Mouse (Mus musculus): ENCODE results near the gene St6galnac3. TPM values are rescaled to one million over a fixed set of nuclear protein-coding genes. Genes with fewer than 3 reads are reported as not detected.

Gene St6galnac3
- polyA plus RNA-seq, 1 experiment from 2014 or later = 23.7 TPM

DNA sequence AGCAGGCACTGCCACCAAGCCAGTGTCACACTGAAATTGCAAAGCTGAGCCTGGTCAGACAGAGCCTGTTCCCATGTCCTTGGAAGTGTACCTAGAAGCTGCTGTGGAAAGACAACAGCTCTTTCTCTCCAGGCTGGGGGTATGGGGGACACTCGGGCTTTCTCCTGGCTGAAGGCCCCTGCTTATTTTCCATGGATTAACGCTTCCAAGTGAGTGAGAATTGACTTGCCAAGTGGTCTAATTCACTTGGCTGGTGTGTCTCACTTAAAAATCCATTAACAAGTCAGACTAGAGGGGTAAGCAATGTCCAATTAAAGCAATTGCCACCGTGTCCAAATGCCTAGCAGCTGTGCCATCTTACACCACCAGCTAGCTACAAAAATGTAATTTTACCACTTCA is 140.1 kb downstream of the St6galnac3 start:
- H3K9ac ChIP-seq (ENCODE audit: low read length) = no peak overlapping the region

DNA sequence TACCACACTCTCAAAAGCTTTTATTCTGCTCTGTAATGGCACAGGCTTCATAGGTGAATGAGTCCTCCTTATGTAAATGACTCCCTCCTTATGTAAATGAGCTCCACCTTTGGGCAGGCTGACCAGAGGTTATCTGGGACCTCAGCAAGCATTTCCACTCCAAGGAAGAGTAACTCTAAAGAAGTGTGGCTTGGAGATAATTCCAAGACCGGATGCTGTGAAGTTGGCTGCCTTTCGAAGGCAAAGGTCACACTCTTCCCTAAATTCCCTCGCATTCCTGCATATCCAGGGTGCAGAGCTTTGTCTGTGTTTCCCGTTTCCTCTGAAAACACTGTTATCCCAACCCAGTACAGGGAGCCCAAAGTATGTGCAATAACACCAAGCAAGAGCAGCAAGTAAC is 142.9 kb downstream of the St6galnac3 start:
- no peak overlapping the region for H3K9ac ChIP-seq (ENCODE audit: low read length)
- no peaks in the 10 kb centered on the region for H3K27me3 ChIP-seq (ENCODE audit: control insufficient read depth, insufficient read depth, low read length)
- peaks cover 7 to 17% of the 10 kb centered on the region in 2 experiments; a peak in 3 of 4 replicates for H3K4me1 ChIP-seq (ENCODE audit: control insufficient read depth in 2 of 2, insufficient read depth in 2 of 2, low read length in 2 of 2)
- H3K27ac ChIP-seq (replicated peaks in 1 of 2; ENCODE audit: control insufficient read depth in 1 of 2, insufficient read depth in 1 of 2, low read depth in 2 of 2, low read length in 2 of 2) = no peak overlapping the region
- ATAC-seq (ENCODE audit: insufficient number of reproducible peaks, insufficient read depth, low FRiP score, low read depth) = no peak
- no peak overlapping the region for H3K4me2 ChIP-seq (ENCODE audit: low read length)
- 38% methylated on average over 4 of the region's 4 CpGs for WGBS
- no peaks in the 10 kb centered on the region for H3K9me3 ChIP-seq (ENCODE audit: control insufficient read depth, low read length)
- H3K4me3 ChIP-seq (ENCODE audit: control insufficient read depth in 1 of 2, insufficient read depth in 1 of 2, low read depth in 1 of 2, low read length in 2 of 2) = no peak overlapping the region
- H3K36me3 ChIP-seq (ENCODE audit: control insufficient read depth, insufficient read depth, low read length) = no peaks in the 10 kb centered on the region

More for the DNA sequence above, 140.1 kb downstream of the St6galnac3 start:
- H3K36me3 ChIP-seq (ENCODE audit: control insufficient read depth, insufficient read depth, low read length) = no peaks in the 10 kb centered on the region
- no peak overlapping the region for H3K4me2 ChIP-seq (ENCODE audit: low read length)
- no peak for ATAC-seq (ENCODE audit: insufficient number of reproducible peaks, insufficient read depth, low FRiP score, low read depth)
- no peaks in the 10 kb centered on the region for H3K9me3 ChIP-seq (ENCODE audit: control insufficient read depth, low read length)
- H3K27me3 ChIP-seq (ENCODE audit: control insufficient read depth, insufficient read depth, low read length) = no peaks in the 10 kb centered on the region
- H3K27ac ChIP-seq (replicated peaks in 1 of 2; ENCODE audit: control insufficient read depth in 1 of 2, insufficient read depth in 1 of 2, low read depth in 2 of 2, low read length in 2 of 2) = no peak overlapping the region
- H3K4me1 ChIP-seq (ENCODE audit: control insufficient read depth in 2 of 2, insufficient read depth in 2 of 2, low read length in 2 of 2) = peaks cover 7 to 20% of the 10 kb centered on the region in 2 experiments; a peak in 3 of 4 replicates
- whole genome bisulfite sequencing = 54% methylated on average over 3 of the region's 3 CpGs
- no peak overlapping the region for H3K4me3 ChIP-seq (ENCODE audit: control insufficient read depth in 1 of 2, insufficient read depth in 1 of 2, low read depth in 1 of 2, low read length in 2 of 2)

DNA sequence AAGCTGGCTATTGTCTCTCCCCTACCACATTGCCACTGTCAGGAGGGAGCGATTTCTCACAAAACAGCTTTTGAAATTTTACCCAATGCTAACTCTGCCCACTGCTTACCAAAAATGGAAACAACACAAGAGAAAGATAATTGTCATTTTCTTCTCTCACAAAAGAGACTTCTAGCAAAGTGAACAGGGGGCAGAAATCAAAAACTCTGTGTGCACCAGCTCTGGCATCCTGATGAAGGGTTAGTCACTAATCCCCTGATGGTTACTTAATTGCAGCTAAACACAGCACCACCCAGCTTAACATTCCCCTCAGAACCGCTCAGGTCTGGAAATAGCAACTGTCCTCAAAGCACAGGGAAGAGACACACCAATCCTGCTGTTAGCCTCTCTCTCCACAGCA is 144.3 kb downstream of the St6galnac3 start:
- Histone ChIP-seq H3K9ac (ENCODE audit: low read length) (no peak overlapping the region), H3K27me3 (ENCODE audit: control insufficient read depth, insufficient read depth, low read length) (no peaks in the 10 kb centered on the region), H3K4me1 (ENCODE audit: control insufficient read depth in 2 of 2, insufficient read depth in 2 of 2, low read length in 2 of 2) (peaks cover 3 to 10% of the 10 kb centered on the region in 2 experiments; a peak in 3 of 4 replicates), H3K36me3 (ENCODE audit: control insufficient read depth, insufficient read depth, low read length) (no peaks in the 10 kb centered on the region), H3K9me3 (ENCODE audit: control insufficient read depth, low read length) (no peaks in the 10 kb centered on the region), H3K4me3 (ENCODE audit: control insufficient read depth in 1 of 2, insufficient read depth in 1 of 2, low read depth in 1 of 2, low read length in 2 of 2) (no peak overlapping the region), H3K4me2 (ENCODE audit: low read length) (no peak overlapping the region), H3K27ac (replicated peaks in 1 of 2; ENCODE audit: control insufficient read depth in 1 of 2, insufficient read depth in 1 of 2, low read depth in 2 of 2, low read length in 2 of 2) (no peak overlapping the region)
- no peak for ATAC-seq (ENCODE audit: insufficient number of reproducible peaks, insufficient read depth, low FRiP score, low read depth)
- 47% methylated on average over 2 of the region's 2 CpGs for WGBS

DNA sequence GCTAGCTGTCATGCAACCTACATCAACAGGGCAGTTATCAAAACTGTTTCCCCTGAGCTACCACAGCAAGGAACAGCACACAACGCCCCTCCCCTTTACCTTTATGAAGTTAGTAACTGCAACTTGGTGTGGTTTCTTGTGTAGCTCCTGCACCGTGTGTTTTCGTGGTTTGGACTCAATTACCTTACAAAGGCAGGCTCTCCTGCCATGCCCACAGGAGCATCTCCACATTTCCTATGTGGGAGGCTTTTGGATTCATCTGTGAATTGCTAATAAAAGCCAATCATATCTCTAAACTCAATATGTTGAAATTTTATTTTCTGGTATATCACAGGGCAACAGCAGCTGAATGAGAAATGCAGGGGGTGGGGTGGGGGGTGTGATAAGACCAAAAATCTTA is 144.8 kb downstream of the St6galnac3 start:
- WGBS = 74% methylated on average over 3 of the region's 3 CpGs
- no peak overlapping the region for H3K4me3 ChIP-seq (ENCODE audit: control insufficient read depth in 1 of 2, insufficient read depth in 1 of 2, low read depth in 1 of 2, low read length in 2 of 2)
- peaks cover 3 to 10% of the 10 kb centered on the region in 2 experiments; a peak in 3 of 4 replicates for H3K4me1 ChIP-seq (ENCODE audit: control insufficient read depth in 2 of 2, insufficient read depth in 2 of 2, low read length in 2 of 2)
- H3K27ac ChIP-seq (replicated peaks in 1 of 2; ENCODE audit: control insufficient read depth in 1 of 2, insufficient read depth in 1 of 2, low read depth in 2 of 2, low read length in 2 of 2) = no peak overlapping the region
- H3K27me3 ChIP-seq (ENCODE audit: control insufficient read depth, insufficient read depth, low read length) = no peaks in the 10 kb centered on the region
- H3K9ac ChIP-seq (ENCODE audit: low read length) = no peak overlapping the region
- no peak overlapping the region for H3K4me2 ChIP-seq (ENCODE audit: low read length)
- H3K36me3 ChIP-seq (ENCODE audit: control insufficient read depth, insufficient read depth, low read length) = no peaks in the 10 kb centered on the region
- no peak for ATAC-seq (ENCODE audit: insufficient number of reproducible peaks, insufficient read depth, low FRiP score, low read depth)
- H3K9me3 ChIP-seq (ENCODE audit: control insufficient read depth, low read length) = no peaks in the 10 kb centered on the region

DNA sequence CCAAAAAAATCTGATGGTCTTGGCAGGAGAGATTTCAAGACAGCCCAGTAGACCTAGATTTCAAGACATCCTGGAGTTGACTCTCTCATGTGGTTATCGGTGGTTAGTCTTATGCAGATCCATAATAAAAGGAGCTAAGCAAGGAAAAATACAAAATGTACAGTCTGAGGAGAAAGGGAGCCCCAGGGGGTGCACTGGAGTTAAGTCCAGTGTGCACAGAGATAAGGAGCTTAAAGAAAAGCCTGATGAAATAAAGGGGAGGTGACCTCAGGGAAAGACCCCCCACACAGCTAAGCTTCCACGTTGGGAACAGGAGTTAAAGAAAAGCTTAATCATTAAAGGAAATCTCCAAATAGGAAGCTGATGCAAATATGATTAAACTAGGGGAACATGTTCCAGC is 147.7 kb downstream of the St6galnac3 start:
- no peak overlapping the region for H3K9ac ChIP-seq (ENCODE audit: low read length)
- no peak overlapping the region for H3K4me3 ChIP-seq (ENCODE audit: control insufficient read depth in 1 of 2, insufficient read depth in 1 of 2, low read depth in 1 of 2, low read length in 2 of 2)
- peaks cover 3 to 10% of the 10 kb centered on the region in 2 experiments; a peak in 3 of 4 replicates for H3K4me1 ChIP-seq (ENCODE audit: control insufficient read depth in 2 of 2, insufficient read depth in 2 of 2, low read length in 2 of 2)
- H3K36me3 ChIP-seq (ENCODE audit: control insufficient read depth, insufficient read depth, low read length) = no peaks in the 10 kb centered on the region
- no peaks in the 10 kb centered on the region for H3K9me3 ChIP-seq (ENCODE audit: control insufficient read depth, low read length)
- no peak overlapping the region for H3K27ac ChIP-seq (replicated peaks in 1 of 2; ENCODE audit: control insufficient read depth in 1 of 2, insufficient read depth in 1 of 2, low read depth in 2 of 2, low read length in 2 of 2)
- no peak for ATAC-seq (ENCODE audit: insufficient number of reproducible peaks, insufficient read depth, low FRiP score, low read depth)
- 68% methylated on average over 2 of the region's 2 CpGs for WGBS
- H3K4me2 ChIP-seq (ENCODE audit: low read length) = no peak overlapping the region
- no peaks in the 10 kb centered on the region for H3K27me3 ChIP-seq (ENCODE audit: control insufficient read depth, insufficient read depth, low read length)

DNA sequence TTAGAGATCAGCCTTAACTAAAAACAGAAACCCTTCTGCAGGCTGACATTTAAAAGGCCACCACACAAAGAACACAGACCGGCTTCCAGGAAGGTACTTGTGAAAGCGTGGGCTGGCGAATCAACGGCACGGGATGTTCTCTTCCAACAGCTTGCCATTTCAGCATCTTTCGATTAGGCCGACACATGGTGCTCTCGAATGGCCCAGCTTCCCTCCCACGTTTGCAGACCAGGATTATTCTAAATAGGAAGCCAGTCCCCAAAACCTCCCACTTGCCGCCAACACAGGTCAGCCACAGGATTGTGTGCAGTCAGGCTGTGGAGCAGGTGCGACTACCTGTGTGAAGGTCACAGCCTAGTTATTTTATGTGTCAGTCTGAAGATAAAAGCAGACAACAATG is 153.8 kb downstream of the St6galnac3 start:
- Histone ChIP-seq H3K36me3 (ENCODE audit: control insufficient read depth, insufficient read depth, low read length) (no peaks in the 10 kb centered on the region), H3K9ac (ENCODE audit: low read length) (no peak overlapping the region), H3K27me3 (ENCODE audit: control insufficient read depth, insufficient read depth, low read length) (no peaks in the 10 kb centered on the region), H3K9me3 (ENCODE audit: control insufficient read depth, low read length) (no peaks in the 10 kb centered on the region), H3K4me1 (ENCODE audit: control insufficient read depth in 2 of 2, insufficient read depth in 2 of 2, low read length in 2 of 2) (0 out of 4 replicates have a peak, but pooled peaks cover 0 to 2% of the 10 kb centered on the region in 2 experiments), H3K4me3 (ENCODE audit: control insufficient read depth in 1 of 2, insufficient read depth in 1 of 2, low read depth in 1 of 2, low read length in 2 of 2) (no peak overlapping the region), H3K27ac (replicated peaks in 1 of 2; ENCODE audit: control insufficient read depth in 1 of 2, insufficient read depth in 1 of 2, low read depth in 2 of 2, low read length in 2 of 2) (no peak overlapping the region), H3K4me2 (ENCODE audit: low read length) (no peak overlapping the region)
- ATAC-seq (ENCODE audit: insufficient number of reproducible peaks, insufficient read depth, low FRiP score, low read depth) = no peak
- WGBS = 85% methylated on average over 11 of the region's 11 CpGs

DNA sequence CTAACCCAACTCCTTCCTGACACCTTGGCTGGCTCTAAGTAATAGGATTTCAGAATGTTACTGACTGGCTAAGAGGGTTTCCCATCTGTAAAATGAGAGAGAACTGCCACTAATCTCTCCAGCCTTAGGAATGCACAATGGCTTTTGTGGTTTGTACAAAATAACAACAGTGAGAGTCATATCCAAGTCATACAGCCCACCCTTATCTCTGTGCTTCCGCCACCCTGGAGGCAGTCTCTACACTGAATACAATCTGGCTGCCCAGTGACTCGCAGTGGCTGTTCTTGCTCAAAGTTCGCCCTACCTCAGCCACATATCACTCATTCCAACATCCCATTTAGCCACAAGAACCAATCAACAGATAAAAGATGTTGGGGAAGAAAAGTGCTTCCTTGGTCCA is 156.2 kb downstream of the St6galnac3 start:
- Histone ChIP-seq H3K9me3 (ENCODE audit: control insufficient read depth, low read length) (no peaks in the 10 kb centered on the region), H3K27me3 (ENCODE audit: control insufficient read depth, insufficient read depth, low read length) (no peaks in the 10 kb centered on the region), H3K9ac (ENCODE audit: low read length) (no peak overlapping the region), H3K4me2 (ENCODE audit: low read length) (no peak overlapping the region), H3K4me3 (ENCODE audit: control insufficient read depth in 1 of 2, insufficient read depth in 1 of 2, low read depth in 1 of 2, low read length in 2 of 2) (no peak overlapping the region), H3K36me3 (ENCODE audit: control insufficient read depth, insufficient read depth, low read length) (no peaks in the 10 kb centered on the region), H3K4me1 (ENCODE audit: control insufficient read depth in 2 of 2, insufficient read depth in 2 of 2, low read length in 2 of 2) (0 out of 4 replicates have a peak, but pooled peaks cover 0 to 2% of the 10 kb centered on the region in 2 experiments), H3K27ac (replicated peaks in 1 of 2; ENCODE audit: control insufficient read depth in 1 of 2, insufficient read depth in 1 of 2, low read depth in 2 of 2, low read length in 2 of 2) (no peak overlapping the region)
- no peak for ATAC-seq (ENCODE audit: insufficient number of reproducible peaks, insufficient read depth, low FRiP score, low read depth)
- 34% methylated on average over 3 of the region's 3 CpGs for WGBS

DNA sequence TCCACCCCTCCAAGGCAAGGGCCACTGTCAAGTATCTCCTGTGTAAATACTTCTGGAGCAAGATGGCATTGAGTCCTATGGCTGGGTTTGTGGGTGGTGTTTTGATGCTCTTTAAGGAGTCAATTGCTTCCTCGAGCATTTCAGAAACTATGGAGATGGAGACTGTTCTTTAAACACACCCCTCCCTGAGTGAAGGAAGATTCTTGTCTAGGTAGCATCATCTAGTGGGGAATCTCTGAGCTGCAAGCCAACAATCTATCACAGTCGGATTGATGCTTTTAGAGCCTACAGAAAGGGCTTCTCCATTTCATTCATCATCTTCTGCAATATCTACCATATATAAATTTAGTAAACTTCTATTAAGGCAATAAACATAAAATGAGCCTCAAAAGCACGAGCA is 157.1 kb downstream of the St6galnac3 start:
- no peak overlapping the region for H3K4me3 ChIP-seq (ENCODE audit: control insufficient read depth in 1 of 2, insufficient read depth in 1 of 2, low read depth in 1 of 2, low read length in 2 of 2)
- no peak overlapping the region for H3K9ac ChIP-seq (ENCODE audit: low read length)
- no peaks in the 10 kb centered on the region for H3K27me3 ChIP-seq (ENCODE audit: control insufficient read depth, insufficient read depth, low read length)
- no peaks in the 10 kb centered on the region for H3K36me3 ChIP-seq (ENCODE audit: control insufficient read depth, insufficient read depth, low read length)
- ATAC-seq (ENCODE audit: insufficient number of reproducible peaks, insufficient read depth, low FRiP score, low read depth) = no peak
- no peak overlapping the region for H3K27ac ChIP-seq (replicated peaks in 1 of 2; ENCODE audit: control insufficient read depth in 1 of 2, insufficient read depth in 1 of 2, low read depth in 2 of 2, low read length in 2 of 2)
- no peak overlapping the region for H3K4me2 ChIP-seq (ENCODE audit: low read length)
- 0 out of 4 replicates have a peak, but pooled peaks cover 0 to 2% of the 10 kb centered on the region in 2 experiments for H3K4me1 ChIP-seq (ENCODE audit: control insufficient read depth in 2 of 2, insufficient read depth in 2 of 2, low read length in 2 of 2)
- no peaks in the 10 kb centered on the region for H3K9me3 ChIP-seq (ENCODE audit: control insufficient read depth, low read length)
- 49% methylated on average over 3 of the region's 3 CpGs for WGBS

Measured in heart, embryonic 14.5 days (tissue).